Comparison of ENCODE assay signal across 31 mouse cellular contexts in the genomic region with DNA sequence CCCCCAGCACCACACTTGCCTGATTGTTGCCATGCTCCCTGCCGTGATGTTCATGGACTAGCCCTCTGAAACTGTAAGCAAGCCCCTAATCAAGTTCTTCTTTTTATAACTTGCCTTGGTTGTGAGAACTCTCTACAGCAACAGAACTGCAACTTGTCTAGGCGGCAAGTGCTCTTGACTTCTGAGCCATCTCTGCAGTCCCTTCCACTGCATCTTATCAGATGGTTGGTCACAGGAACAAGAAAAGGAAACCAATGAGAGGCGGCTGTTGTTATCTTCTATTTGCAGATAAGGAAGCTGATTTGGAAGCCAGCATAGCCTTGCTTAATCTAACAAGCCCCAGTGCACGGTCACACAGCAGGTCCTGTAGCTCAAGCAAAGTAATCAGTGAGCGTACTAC. TPM values are rescaled to one million over a fixed set of nuclear protein-coding genes. Genes with fewer than 3 reads are reported as not detected.
DNase-seq lines count a peak whose midpoint lies in the region; ATAC-seq and TF ChIP-seq lines count a peak whose summit lies in the region.
"Had no signal": no experiment of that assay in that cellular context is flagged by ENCODE, and none has a peak within 500 bp of the region (broad histone marks: within the 10 kb centered on the region; RNA-seq: fewer than 3 reads in every experiment).

No protein-coding gene starts in this region.

- peak; percentile 99 for DNase-seq in 416B (ENCODE audit: low read depth)
- peak; percentile 17 for DNase-seq in CD4-positive helper T cell, adult 2 months (ENCODE audit: low read depth, low spot score)
- no peak for DNase-seq in heart, adult 2 months
- no peak for DNase-seq in hindbrain, embryonic 10.5 days (ENCODE audit: low spot score)
- DNase-seq: adrenal gland, postnatal 36 days; cerebellum, adult 2 months; cerebellum, postnatal 14 days; gastrocnemius, postnatal 25 days; heart, adult 18-20 months; heart, postnatal 4 days; kidney, adult 2 months; kidney, postnatal 36 days; lung, postnatal 4 days; right cerebral cortex, adult 18-20 months; thymus, adult 18-20 months; thymus, postnatal 25 days had no signal

- TF ChIP-seq EP300 in heart, adult 2 months (IDR thresholded peaks at IDR 0.05; ENCODE audit: insufficient read depth, low read depth, low read length), result no peak

- H3K9me3 ChIP-seq in hindbrain, embryonic 10.5 days, result no peaks in the 10 kb centered on the region
- H3K9me3 ChIP-seq: embryonic facial prominence, embryonic 15.5 days; forebrain, embryonic 13.5 days; heart, embryonic 12.5 days; hindbrain, embryonic 15.5 days; liver, embryonic 15.5 days; neural tube, embryonic 12.5 days had no signal

- H3K27me3 ChIP-seq in heart, adult 2 months (ENCODE audit: control insufficient read depth, insufficient read depth, low read length), result no peaks in the 10 kb centered on the region
- no peaks in the 10 kb centered on the region for H3K27me3 ChIP-seq in hindbrain, embryonic 10.5 days (ENCODE audit: insufficient read depth, poor library complexity, severe bottlenecking)
- H3K27me3 ChIP-seq: embryonic facial prominence, embryonic 15.5 days; forebrain, embryonic 13.5 days; heart, embryonic 12.5 days; hindbrain, embryonic 15.5 days; limb, embryonic 13.5 days; liver, embryonic 15.5 days had no signal

- intact Hi-C loops in heart, adult 2 months (cut with DNase I), result no loop called here

- H3K9ac ChIP-seq in heart, adult 2 months (ENCODE audit: low read depth, low read length), result no peak overlapping the region
- H3K9ac ChIP-seq: embryonic facial prominence, embryonic 15.5 days; forebrain, embryonic 13.5 days; heart, embryonic 12.5 days; hindbrain, embryonic 15.5 days; limb, embryonic 13.5 days; liver, embryonic 15.5 days; neural tube, embryonic 12.5 days had no signal

- no peak overlapping the region for H3K27ac ChIP-seq in heart, adult 2 months
- H3K27ac ChIP-seq in hindbrain, embryonic 10.5 days, result no peak overlapping the region
- H3K27ac ChIP-seq: embryonic facial prominence, embryonic 10.5 days; embryonic facial prominence, embryonic 15.5 days; forebrain, embryonic 13.5 days; hindbrain, embryonic 15.5 days; layer of hippocampus, adult 2 months; limb, embryonic 13.5 days; liver, embryonic 15.5 days; neural tube, embryonic 12.5 days; stomach, postnatal 0 days had no signal

- TF ChIP-seq POLR2A in heart, adult 2 months (IDR thresholded peaks at IDR 0.05; ENCODE audit: insufficient read depth, low read depth, low read length), result no peak

- no peak overlapping the region for H3K4me3 ChIP-seq in heart, adult 2 months
- no peak overlapping the region for H3K4me3 ChIP-seq in hindbrain, embryonic 10.5 days
- H3K4me3 ChIP-seq: embryonic facial prominence, embryonic 10.5 days; embryonic facial prominence, embryonic 15.5 days; forebrain, embryonic 13.5 days; heart, embryonic 12.5 days; hindbrain, embryonic 15.5 days; layer of hippocampus, adult 2 months; limb, embryonic 13.5 days; liver, embryonic 15.5 days; myocyte; neural tube, embryonic 12.5 days had no signal

- no peaks in the 10 kb centered on the region for H3K4me1 ChIP-seq in heart, adult 2 months (ENCODE audit: control insufficient read depth, insufficient read depth, low read length)
- H3K4me1 ChIP-seq in hindbrain, embryonic 10.5 days (replicated peaks), result peaks cover 7% of the 10 kb centered on the region
- H3K4me1 ChIP-seq: forebrain, embryonic 13.5 days; hindbrain, embryonic 15.5 days; liver, embryonic 15.5 days had no signal

- H3K79me2 ChIP-seq in heart, adult 2 months (replicated peaks; ENCODE audit: control insufficient read depth, insufficient read depth, low read length), result no peaks in the 10 kb centered on the region

- 57% methylated on average over 5 of the region's 5 CpGs for WGBS in heart, adult 2 months
- WGBS in hindbrain, embryonic 10.5 days, result 88% methylated on average over 5 of the region's 5 CpGs

- no peak for TF ChIP-seq CTCF in heart, adult 2 months (IDR thresholded peaks at IDR 0.05)

- H3K36me3 ChIP-seq in heart, adult 2 months (ENCODE audit: control insufficient read depth, insufficient read depth, low read length), result no peaks in the 10 kb centered on the region
- no peaks in the 10 kb centered on the region for H3K36me3 ChIP-seq in hindbrain, embryonic 10.5 days
- H3K36me3 ChIP-seq: embryonic facial prominence, embryonic 10.5 days; embryonic facial prominence, embryonic 15.5 days; heart, embryonic 12.5 days; hindbrain, embryonic 15.5 days; limb, embryonic 13.5 days; liver, embryonic 15.5 days; neural tube, embryonic 12.5 days had no signal

- peak; percentile 39 for ATAC-seq in granulocyte monocyte progenitor cell, adult 5-6 weeks (replicated peaks; ENCODE audit: poor library complexity, severe bottlenecking)
- ATAC-seq in megakaryocyte-erythroid progenitor cell, adult 5-6 weeks (replicated peaks; ENCODE audit: low FRiP score, low TSS enrichment, poor library complexity, severe bottlenecking), result peak; percentile 49
- ATAC-seq: forebrain, embryonic 13.5 days; inflammation-experienced regulatory T-cells, adult 6 months; midbrain, embryonic 16.5 days had no signal

RNA-seq across cellular contexts. Expression of a gene that starts 14.5 kb away (rescaled TPM):
- total RNA-seq in granulocyte monocyte progenitor cell, adult 5-6 weeks (2014; fragmentation: Nextera tagmentation), result 14.8 and 36.7 TPM in 2 replicates
- total RNA-seq in granulocyte monocyte progenitor cell, adult 5-6 weeks (2017), result 8.4 and 8.9 TPM in 2 replicates
- total RNA-seq in megakaryocyte-erythroid progenitor cell, adult 5-6 weeks (2014; fragmentation: Nextera tagmentation), result 7.6 and 10.8 TPM in 2 replicates
- 6.3 and 23.7 TPM in 2 replicates for total RNA-seq in megakaryocyte-erythroid progenitor cell, adult 5-6 weeks (2017)
- total RNA-seq in heart, adult 2 months (2021), result 10 to 100 TPM in 1 of 2 experiments, 1 to 10 TPM in 1; 8.5 to 10.4 TPM
- polyA plus RNA-seq in heart, adult 2 months (2012; rRNA removed), result 2.7 and 4.6 TPM in 2 replicates
- polyA plus RNA-seq in hindbrain, embryonic 10.5 days (2016; fragmentation: Nextera tagmentation; extraction: Ambion mirVana), result 3.3 and 3.9 TPM in 2 replicates

Comparison
In these comparisons a context has a peak if more than half of its experiments do, and no peak if none do; other contexts are left out.
1. DNase-seq: peak in 416B (single experiment) and CD4-positive helper T cell, adult 2 months (single experiment); none in heart, adult 2 months (0 of 2) and hindbrain, embryonic 10.5 days (single experiment).